ENCODE assay signal across 15 mouse cellular contexts in the genomic region with DNA sequence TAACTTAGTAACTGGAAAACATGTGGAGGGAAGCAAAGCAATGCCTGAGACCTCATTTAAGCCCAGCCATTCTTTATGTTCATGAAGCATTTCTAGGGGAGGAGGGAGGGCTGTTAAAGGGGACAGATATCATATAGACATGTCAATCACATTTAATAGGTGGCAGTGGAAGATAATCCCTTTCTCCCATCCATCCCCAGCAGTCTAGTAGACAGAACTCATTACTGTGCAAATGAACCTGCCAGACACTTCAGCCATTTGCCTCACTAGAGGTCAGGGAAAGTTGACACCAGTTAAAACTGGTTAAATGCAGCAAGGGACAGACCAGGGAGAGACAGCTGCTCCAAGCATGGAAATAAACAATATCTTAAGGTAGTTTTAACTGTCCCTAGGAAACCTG.
DNase-seq lines count a peak whose midpoint lies in the region; ATAC-seq and TF ChIP-seq lines count a peak whose summit lies in the region.
"Had no signal": no experiment of that assay in that cellular context is flagged by ENCODE, and none has a peak within 500 bp of the region (broad histone marks: within the 10 kb centered on the region; RNA-seq: fewer than 3 reads in every experiment).

No protein-coding gene starts in this region.

- H3K4me1 ChIP-seq in kidney, embryonic 14.5 days (ENCODE audit: control insufficient read depth, insufficient read depth, low read length) = no peaks in the 10 kb centered on the region
- no peaks in the 10 kb centered on the region; the same call in 1 of the 2 replicates for H3K4me1 ChIP-seq in hindbrain, embryonic 16.5 days (ENCODE audit: control insufficient read depth, insufficient read depth, low read depth, low read length)
- no peaks in the 10 kb centered on the region for H3K4me1 ChIP-seq in midbrain, embryonic 16.5 days (ENCODE audit: control insufficient read depth, insufficient read depth, low read length)

- no peaks in the 10 kb centered on the region for H3K9me3 ChIP-seq in kidney, embryonic 14.5 days (ENCODE audit: control insufficient read depth, low read length)
- H3K9me3 ChIP-seq in hindbrain, embryonic 16.5 days (ENCODE audit: control insufficient read depth, low read length) = no peaks in the 10 kb centered on the region
- no peaks in the 10 kb centered on the region for H3K9me3 ChIP-seq in midbrain, embryonic 16.5 days (replicated peaks; ENCODE audit: control insufficient read depth, low read length, poor library complexity, severe bottlenecking)

- TF ChIP-seq CTCF in left cerebral cortex, adult 2 months (IDR thresholded peaks at IDR 0.05) = no peak

- no peaks in the 10 kb centered on the region for H3K36me3 ChIP-seq in kidney, embryonic 14.5 days (ENCODE audit: control insufficient read depth, insufficient read depth, low read length)
- no peaks in the 10 kb centered on the region for H3K36me3 ChIP-seq in hindbrain, embryonic 16.5 days (ENCODE audit: control insufficient read depth, insufficient read depth, low read length)
- H3K36me3 ChIP-seq in midbrain, embryonic 16.5 days (ENCODE audit: control insufficient read depth, insufficient read depth, low read length) = no peaks in the 10 kb centered on the region

- H3K27ac ChIP-seq in kidney, embryonic 14.5 days (ENCODE audit: low read depth, low read length) = no peak overlapping the region
- no peak overlapping the region for H3K27ac ChIP-seq in hindbrain, embryonic 16.5 days (ENCODE audit: low read depth, low read length)
- no peak overlapping the region for H3K27ac ChIP-seq in midbrain, embryonic 16.5 days (ENCODE audit: low read length)
- no peak overlapping the region for H3K27ac ChIP-seq in left cerebral cortex, adult 2 months

- H3K4me2 ChIP-seq in kidney, embryonic 14.5 days (replicated peaks; ENCODE audit: low read depth, low read length) = no peak overlapping the region
- no peak overlapping the region for H3K4me2 ChIP-seq in hindbrain, embryonic 16.5 days (ENCODE audit: low read length)
- no peak overlapping the region for H3K4me2 ChIP-seq in midbrain, embryonic 16.5 days (ENCODE audit: low read length)

- no peaks in the 10 kb centered on the region for H3K27me3 ChIP-seq in kidney, embryonic 14.5 days (ENCODE audit: control insufficient read depth, insufficient read depth, low read length)
- H3K27me3 ChIP-seq in hindbrain, embryonic 16.5 days (replicated peaks; ENCODE audit: control insufficient read depth, insufficient read depth, low read length) = no peaks in the 10 kb centered on the region
- no peaks in the 10 kb centered on the region for H3K27me3 ChIP-seq in midbrain, embryonic 16.5 days (ENCODE audit: control insufficient read depth, insufficient read depth, low read depth, low read length)

- no peak for DNase-seq in kidney, adult 18-20 months
- peak; percentile 53 for DNase-seq in embryo, embryonic 9.5 days (ENCODE audit: extremely low spot score)
- DNase-seq in c-Kit-positive CD71-positive TER-119-positive erythroid progenitor cells, embryonic 14.5 days (ENCODE audit: low spot score) = no peak
- no peak for DNase-seq in left cerebral cortex, adult 2 months (ENCODE audit: extremely low spot score in 1 of 2, low spot score in 2 of 2)
- no peak for DNase-seq in adipocyte (ENCODE audit: low spot score)
- DNase-seq: adrenal gland, adult 8-10 months; cerebellum, adult 2 months; gastrocnemius, postnatal 36 days; kidney, adult 2 months; layer of hippocampus, postnatal 36 days; thymus, postnatal 25 days had no signal

- no peak overlapping the region for H3K4me3 ChIP-seq in kidney, embryonic 14.5 days (ENCODE audit: low read length)
- H3K4me3 ChIP-seq in hindbrain, embryonic 16.5 days (ENCODE audit: low read length) = no peak overlapping the region
- H3K4me3 ChIP-seq in midbrain, embryonic 16.5 days (ENCODE audit: low read depth, low read length) = no peak overlapping the region
- H3K4me3 ChIP-seq in left cerebral cortex, adult 2 months = no peak overlapping the region
- H3K4me3 ChIP-seq: erythroblast, embryonic 14.5 days had no signal

- H3K9ac ChIP-seq in kidney, embryonic 14.5 days (ENCODE audit: low read depth, low read length) = no peak overlapping the region
- no peak overlapping the region for H3K9ac ChIP-seq in hindbrain, embryonic 16.5 days (ENCODE audit: low read depth, low read length)
- no peak overlapping the region for H3K9ac ChIP-seq in midbrain, embryonic 16.5 days (ENCODE audit: low read depth, low read length)

- intact Hi-C loops in left cerebral cortex, adult 2 months (cut with DNase I) = no loop called here

- peak; percentile 96 for ATAC-seq in kidney, embryonic 14.5 days (ENCODE audit: low FRiP score, low TSS enrichment)
- 0 out of 2 replicates have a peak, but pooled peaks have one; percentile 37 for ATAC-seq in hindbrain, embryonic 16.5 days
- ATAC-seq in midbrain, embryonic 16.5 days = peak; percentile 73; the same call in 1 of the 2 replicates

Comparison
In these comparisons a context has a peak if more than half of its experiments do, and no peak if none do; other contexts are left out.
1. ATAC-seq: peak in every context shown above with its lines; median percentile 96 in kidney, embryonic 14.5 days; 73 in midbrain, embryonic 16.5 days; 37 in hindbrain, embryonic 16.5 days.